Mouse (Mus musculus): ENCODE measurements around the gene Slc16a6.
"Not testable (repeated sequence)": the region's sequence is repeated elsewhere in the genome, so short reads cannot be mapped to it uniquely, and the experiment has no call there.

The Slc16a6 gene

DNA sequence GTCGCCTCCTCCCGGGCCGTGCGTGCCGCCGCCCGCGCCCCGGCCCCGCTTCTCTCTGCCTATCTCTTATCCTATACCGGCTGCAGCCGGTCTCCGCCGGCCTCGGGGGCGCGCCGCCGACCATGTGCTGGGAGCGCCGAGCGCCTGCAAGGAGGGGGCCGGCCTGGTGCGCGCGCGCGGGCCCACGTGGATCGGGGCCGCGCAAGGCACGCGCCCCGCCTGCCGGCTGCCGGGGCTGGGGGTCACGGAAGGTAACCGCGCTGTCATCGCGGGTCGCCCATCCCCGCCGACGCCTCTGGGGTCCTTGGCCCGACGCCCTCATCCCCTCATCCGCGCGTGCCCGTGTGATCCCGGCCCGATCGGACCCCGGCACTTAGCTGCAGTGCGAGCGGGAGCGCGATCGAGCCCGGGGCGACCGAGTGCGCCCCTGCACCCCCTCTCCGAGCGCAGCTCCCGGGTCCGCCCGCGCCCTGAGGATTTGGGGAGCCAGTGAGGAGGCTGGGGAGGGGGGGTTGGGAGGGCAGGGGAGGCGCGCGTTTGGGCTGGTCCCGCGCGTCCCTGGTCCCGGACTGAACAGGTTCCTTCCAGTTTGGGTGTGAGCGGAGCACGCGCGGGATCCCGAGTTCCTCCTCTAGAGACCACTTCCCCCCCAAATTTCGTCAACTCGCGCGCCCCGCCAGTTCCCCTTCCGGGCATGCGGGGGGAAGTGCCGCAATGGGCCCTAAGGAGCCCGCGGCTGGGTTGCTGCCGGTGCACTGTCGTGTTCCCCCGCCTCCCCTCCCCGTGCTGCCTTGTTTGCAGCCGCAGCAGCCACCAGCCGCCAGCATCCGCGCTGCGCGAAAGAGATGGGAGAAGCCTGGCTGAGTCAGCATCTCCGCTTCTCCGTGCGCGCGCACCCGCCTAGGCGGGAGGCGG lies at the start of gene Slc16a6, which contains the start of gene Arsg:
Slc16a6 (minus strand) TSS at position 428 of the 915 bp plus-strand sequence.
Arsg (plus strand) TSS at position 204 of the 915 bp plus-strand sequence.
- DNase-seq (ENCODE audit: low spot score): peak; percentile 28

DNA sequence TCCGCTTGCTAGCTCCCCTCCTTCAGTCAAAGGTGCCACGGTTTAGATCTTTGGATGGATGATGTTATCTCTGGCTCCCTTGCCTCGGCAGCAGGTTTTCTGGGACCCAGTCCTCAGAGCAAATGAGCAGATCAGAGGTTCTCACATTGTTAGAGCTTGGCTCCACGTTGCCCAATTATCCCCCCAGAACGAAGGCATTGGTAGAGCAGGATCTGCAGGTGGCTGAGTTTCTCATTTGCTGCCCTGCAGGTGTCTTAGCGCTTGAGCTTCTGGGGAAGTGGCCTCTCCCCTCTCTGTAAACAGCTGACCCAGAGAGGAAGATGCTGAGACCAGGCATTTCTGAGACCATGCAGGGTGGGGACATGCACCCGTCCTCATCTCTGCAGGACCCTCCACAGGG lies 47.6 kb upstream of the Slc16a6 start:
- no peak for DNase-seq (ENCODE audit: low spot score)

DNA sequence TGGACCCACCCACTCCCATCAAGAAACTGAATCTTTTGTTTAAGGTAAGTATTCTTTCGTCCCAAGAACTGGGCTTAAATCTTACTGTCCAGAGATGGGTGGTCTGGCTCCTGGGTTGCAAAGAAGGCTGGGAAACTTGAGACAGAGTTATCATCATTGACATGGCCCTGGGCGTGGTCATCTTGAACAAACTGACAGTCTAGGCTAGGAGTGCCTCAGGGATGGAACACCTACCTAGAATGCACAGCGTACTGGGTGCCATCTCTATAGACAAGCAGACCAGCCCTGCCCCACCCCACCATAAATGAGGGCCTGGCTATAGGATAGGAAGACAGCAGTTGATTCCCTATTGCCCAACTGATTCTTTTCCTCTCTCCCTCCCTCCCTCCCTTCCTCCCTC lies 44.4 kb upstream of the Slc16a6 start:
- no peak for DNase-seq (ENCODE audit: low spot score)

DNA sequence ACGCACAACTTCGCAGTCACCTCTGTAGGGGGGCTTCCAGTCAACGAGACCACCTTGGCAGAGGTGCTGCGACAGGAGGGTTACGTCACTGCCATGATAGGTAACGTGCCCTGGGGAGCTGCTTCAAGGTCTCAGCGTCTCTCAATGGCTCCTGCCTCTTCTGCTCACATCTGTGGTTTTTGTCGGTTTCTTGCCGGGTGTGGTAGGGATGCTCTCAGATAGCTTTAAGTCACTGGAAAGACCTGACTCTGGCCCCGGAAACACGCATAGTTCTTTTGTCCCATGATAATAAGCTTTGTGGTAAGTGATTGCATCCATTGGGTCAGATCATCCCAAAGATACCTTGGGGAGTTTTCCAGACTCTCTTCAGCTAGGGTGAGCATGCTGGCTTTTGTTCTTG lies 43.9 kb upstream of the Slc16a6 start:
- no peak for DNase-seq (ENCODE audit: low spot score)

DNA sequence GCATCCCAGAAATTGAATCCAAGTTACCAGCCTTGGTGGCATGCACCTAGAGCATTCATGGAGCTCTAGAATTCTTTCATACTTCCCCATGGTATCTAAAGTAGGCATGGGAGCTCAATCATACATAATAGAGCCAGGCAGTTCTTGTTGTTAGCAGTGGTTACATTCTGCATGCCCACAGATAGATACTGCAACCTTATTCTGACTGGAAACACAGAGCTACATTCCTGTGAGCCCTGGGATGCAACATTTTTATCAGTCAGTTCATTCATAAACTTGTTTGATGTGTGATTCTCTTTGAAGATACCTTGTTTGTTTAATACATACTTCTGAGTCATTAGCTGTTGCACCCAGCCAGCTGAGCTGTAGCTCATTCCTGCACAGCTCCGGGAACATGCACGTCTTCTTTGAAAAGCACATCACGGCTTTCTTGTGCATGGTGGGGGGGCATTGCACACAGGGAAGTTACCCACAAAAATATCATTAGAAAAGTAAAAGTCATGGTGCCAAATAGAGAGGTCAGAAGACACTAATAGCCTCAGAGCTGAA lies 40.7 kb upstream of the Slc16a6 start:
- DNase-seq (ENCODE audit: low spot score): no peak

DNA sequence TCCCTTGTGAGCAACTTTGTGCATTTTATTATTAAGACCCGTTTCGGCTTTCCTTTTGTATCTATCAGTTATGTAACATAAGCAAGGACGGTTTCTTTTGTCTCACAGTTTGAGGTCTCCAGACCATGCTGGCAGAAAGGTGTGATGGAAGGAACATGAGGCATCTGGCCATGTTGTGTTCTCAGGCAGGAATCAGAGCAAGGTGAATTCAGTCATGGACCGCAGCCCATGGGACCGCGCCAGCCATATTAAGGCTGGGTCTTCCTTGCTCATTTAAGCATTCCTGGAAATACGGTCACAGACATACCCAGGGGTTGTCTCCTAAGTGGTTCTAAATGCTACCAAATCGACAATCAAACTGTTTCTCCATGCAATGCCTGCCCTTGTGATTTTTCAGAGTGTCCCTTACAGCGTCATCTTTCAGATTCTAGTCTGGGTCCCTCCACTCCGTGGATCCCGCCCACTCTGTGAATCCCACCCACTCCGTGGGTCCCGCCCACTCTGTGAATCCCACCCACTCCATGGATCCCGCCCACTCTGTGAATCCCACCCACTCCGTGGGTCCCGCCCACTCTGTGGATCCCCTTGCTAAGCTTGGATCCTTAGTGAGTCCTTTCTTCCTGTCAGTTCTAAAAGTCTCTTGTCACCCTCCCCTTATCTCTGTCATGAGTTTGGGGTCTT lies 39.7 kb upstream of the Slc16a6 start:
- DNase-seq (ENCODE audit: low spot score): no peak

DNA sequence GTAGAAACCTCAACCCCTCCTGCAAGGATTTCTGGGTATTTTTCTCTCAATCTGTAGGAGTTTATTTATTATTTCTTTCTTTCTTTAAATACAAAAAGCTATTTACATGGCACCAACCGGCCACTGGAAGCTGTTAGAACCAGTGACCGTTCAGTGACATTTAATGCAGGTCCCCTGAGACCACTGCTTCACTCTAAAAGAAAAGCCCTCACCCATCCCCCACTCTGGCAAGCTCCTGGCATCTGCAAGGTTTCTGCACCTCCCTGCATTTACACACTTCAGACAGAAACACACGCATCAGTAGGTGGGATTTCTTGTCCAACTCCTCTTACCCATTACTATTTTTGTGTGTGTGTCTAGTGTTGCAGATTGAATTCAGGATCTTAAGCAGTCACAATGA lies 33.7 kb upstream of the Slc16a6 start:
- no peak for DNase-seq (ENCODE audit: low spot score)

DNA sequence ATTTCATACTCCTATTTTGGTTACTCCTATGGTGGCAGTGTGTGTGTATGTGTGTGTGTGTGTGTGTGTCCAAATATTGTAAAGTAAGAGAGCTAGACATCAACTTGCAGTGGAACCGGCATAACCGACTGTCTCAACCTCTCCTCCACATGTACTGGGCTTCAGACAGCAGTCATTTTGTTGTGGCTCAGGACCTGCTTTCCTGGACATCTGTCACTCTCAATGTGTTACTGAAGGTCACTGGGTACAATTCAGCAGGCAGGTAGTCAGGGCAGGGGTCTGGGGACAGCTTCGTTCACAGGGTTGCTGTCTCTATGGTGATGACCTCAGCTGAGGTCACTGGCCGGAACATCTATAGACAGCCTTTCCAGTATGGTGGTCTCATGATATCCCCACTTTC lies 32.4 kb upstream of the Slc16a6 start:
- no peak for DNase-seq (ENCODE audit: low spot score)

DNA sequence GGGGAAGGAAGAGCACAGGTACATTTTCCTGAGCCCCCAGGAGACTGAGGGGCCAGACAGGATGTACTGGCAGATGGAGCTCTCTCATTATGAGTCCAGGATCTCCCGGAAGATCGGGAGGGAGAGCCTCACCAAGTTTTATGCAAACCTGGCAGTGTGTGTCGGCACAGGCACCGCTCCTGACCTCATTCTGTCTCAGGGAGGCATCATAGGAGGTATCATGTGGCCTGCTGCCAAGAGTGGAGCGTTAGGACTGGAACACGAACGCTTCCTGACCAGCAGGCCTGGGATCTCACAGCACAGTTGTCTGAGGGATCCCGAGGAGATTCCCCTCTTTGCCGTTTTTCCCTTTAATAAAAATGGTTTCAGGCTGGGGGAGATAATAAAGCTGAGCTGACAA lies 31.6 kb upstream of the Slc16a6 start:
- DNase-seq (ENCODE audit: low spot score): no peak

DNA sequence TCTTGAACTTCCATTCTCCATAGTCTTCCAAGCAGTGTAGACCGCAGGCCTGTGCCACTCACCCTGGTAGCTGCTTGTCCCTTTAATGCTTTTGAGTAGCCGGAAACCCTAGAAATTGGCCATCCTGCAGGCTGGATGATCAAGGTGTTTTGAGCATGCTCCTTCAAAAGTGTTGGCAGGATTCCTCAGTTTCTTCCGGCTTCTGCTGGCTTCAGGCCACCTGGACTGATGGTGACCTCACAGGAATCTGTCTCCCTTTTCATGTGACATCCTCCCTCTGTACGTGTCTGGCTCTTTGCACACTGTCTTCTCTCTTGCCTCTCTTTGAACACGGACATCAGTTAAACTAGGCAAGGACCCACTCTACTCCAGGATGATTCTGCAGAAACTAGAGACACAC lies 26.8 kb upstream of the Slc16a6 start:
- DNase-seq (ENCODE audit: low spot score): no peak

DNA sequence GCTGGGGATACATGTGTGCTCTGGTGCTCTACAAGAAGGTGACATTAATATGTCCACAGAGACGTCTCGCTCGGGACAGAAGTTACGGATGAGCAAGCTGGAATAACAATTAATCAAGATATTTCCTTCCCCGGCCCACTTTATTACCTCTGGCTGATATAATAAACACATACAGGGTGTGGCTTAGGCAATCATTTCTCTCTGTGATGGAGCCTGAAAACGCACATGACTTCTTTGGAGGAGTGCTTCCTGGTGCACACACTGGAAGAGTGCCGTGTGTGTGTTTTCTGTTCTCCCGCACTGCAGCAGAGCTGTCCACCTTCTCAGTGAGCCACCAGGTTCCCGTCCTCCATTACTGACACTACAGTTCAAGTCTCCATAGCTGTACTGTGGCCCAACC lies 24.6 kb upstream of the Slc16a6 start:
- no peak for DNase-seq (ENCODE audit: low spot score)

DNA sequence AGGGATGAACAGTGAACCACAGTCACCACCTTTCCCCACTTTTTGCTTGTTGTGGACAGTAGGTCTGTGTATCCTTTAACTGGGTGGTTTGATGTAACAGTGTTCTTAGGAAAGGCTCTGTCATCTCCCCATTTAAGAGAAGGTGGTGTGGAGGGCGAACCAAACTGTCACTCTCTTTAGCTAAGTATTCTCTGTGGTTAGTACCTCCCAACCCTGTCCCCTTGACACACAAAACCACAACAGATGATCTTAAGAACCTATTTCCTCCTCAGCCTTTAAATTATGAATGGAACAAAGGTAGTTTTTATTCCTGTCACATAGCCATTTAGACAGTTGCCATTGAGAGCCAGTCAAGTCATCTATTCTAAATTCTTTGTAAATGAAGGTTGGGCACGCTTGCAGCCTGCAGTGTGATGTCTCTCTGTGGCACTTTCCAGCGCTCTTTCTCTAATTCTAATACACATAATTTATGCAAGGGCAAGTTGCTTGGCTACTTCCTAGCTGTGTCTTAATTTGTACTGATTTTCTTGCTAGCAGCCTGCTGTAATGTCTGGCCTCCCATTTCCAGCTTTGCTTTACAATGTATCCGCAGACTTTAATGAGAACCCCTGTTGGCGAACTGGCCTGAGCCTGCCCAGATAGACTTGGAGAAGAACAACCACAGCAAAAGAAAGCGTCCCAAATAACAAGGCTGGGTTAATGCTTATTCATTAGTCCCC lies 23.8 kb upstream of the Slc16a6 start:
- no peak for DNase-seq (ENCODE audit: low spot score)

DNA sequence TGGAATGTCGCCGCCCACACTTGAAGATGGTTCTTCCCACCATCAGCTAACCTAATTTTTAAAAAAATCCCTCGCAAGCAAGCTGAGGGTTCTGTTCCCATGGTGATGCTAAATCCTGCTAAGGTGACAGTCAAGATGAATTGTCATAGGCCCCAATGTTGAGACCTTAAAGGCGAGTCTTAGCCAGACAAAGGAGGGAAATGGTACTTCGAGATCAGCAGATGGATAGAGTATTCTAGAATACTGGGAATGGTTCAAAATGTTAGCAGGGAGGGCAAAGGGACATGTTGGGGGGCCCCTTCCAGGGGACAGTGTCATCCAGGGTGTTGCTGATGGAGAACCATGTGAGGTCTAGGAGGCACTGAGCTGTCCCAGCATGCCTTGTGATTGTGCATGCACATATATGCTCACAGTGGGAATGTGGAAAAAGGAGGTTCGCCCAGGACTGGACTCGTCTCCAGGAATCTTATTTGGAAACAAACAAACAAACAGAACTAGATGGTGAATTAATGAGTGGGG lies 23.1 kb upstream of the Slc16a6 start:
- DNase-seq (ENCODE audit: low spot score): no peak

DNA sequence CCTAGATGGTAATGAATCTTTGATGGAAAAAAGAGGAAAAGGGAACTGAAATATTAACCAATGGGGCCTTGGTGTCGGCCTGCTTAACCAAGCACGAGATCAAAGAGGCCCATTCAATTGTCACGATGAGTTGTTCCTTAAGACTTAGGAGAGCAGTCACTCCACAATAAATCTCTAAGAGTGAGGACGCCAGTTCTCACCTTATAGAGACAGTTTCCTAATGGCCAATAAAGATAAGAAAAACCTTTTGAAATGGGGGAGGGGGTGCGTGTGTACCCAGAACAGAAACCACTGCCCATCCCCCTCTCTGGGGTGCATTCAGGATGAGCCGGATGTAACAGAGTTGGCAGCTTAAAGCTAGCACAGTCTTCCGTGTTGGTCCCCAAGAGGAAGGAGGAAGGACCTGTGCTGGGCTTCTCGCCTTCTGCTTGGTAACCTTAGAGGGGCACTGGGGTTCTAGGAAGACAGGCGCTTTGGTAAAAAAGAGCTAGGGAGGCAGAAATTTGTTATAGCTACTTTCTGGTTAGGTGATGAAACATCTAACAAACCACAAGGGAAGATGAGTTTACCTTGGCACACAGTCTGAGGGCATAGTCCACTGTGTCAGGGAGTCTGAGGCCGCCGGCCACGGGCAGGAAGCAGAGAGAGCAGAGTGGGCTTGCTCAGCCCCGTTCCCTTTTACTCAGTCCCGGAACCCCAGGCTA lies 22.5 kb upstream of the Slc16a6 start:
- no peak for DNase-seq (ENCODE audit: low spot score)

DNA sequence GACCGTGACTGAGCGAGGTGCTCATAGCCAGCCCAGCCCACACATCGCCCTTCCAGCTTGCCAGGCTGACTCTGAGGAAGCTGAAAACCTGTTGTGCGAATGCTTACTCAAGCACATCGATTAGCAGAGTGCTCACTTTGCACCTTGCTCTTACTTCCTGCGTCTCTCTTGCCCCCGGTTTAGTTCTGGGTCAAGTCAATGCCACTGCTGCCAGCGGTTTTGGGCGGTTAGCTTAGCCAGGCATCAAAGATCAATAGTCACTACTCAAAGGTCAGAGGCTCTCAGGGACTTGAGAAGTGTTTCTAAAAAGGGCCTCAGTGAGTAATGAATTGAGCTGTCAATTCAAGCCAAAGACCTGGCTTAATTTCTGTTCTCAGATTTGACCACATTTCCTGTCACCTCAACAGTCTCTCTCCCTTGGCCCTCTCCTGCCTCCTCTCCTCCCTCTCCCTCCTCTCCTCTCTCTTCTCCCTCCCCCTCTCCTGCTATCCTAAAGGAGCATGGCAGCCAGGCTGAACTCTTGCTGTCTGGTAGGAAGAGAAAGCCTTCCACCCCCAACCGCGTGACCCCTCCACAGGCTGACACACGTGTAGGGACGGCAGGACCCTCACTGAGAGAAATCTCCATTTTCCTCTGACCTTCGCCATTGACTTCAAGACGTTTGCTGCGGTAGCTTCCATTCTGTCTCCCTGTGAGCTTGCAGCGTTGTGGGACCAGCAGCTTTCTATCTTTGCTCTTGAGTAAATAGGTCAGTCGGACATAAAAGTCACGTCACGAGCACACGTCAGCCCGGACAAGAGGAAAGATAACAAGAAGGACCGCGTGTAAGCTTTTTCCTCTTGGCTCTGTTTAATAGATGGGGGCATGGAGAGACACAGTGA lies 21.7 kb upstream of the Slc16a6 start:
- DNase-seq (ENCODE audit: low spot score): no peak

DNA sequence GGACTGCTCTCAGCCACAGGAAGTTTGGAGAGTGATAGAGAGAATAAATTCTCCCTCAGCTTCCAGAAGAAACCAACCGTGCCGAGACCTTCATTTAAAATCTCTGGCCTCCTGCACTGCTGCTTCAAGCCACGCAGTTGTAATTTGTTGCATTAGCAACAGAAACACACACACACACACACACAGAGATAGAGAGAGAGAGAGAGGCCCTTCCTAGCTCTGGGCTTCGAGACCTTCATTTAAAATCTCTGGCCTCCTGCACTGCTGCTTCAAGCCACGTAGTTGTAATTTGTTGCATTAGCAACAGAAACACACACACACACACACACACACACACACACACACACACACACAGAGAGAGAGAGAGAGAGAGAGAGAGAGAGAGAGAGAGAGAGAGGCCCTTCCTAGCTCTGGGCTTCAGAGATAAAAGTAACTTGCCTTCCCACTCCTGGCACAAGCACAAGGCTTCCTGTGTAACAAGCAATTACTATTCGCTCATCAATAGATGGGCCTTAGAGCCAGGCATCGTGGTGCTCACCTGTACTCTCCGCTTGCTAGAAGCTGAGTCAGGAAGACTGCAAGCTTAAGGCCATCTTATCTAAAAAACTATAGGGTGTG lies 19.6 kb upstream of the Slc16a6 start:
- DNase-seq (ENCODE audit: low spot score): not testable (repeated sequence)

DNA sequence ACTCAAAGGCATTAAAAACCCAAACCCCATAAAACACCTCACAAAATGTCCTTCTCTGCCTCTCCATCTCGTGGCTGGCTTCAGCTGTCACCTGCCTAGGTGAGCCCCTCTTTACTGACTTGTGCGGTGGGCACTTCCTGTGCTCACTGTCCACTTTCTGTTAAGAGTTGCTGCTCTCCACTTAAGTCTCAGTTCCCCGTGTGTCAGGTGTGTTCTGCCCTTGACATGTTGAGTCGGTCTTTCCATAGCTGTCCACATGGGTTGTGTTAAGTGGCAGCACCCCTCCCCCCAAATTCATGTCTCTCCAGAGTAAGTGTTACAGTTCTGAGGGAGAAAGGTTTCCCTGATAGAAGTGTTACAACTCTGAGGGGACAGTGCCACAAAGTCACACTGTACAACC lies 18.4 kb upstream of the Slc16a6 start:
- no peak for DNase-seq (ENCODE audit: low spot score)

DNA sequence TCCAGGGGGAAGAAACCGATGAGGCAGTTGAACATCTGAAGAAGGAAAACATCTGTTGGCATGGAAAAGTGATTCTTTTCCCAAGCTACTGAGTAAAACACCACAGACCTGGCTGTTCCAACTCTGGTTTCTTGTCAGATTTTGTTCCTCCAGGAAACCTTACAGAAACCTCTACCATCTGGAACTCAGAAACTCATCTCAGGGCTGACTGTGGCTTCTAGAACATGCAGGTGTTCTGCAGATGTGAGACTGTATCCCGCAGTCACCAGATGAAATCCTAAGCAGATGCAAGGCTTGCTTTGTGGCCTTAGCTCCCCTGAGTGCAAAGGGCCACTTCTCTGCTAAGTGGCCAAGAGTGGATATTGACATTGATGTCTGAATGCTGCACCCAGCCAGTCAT lies 16.4 kb upstream of the Slc16a6 start:
- DNase-seq (ENCODE audit: low spot score): no peak

DNA sequence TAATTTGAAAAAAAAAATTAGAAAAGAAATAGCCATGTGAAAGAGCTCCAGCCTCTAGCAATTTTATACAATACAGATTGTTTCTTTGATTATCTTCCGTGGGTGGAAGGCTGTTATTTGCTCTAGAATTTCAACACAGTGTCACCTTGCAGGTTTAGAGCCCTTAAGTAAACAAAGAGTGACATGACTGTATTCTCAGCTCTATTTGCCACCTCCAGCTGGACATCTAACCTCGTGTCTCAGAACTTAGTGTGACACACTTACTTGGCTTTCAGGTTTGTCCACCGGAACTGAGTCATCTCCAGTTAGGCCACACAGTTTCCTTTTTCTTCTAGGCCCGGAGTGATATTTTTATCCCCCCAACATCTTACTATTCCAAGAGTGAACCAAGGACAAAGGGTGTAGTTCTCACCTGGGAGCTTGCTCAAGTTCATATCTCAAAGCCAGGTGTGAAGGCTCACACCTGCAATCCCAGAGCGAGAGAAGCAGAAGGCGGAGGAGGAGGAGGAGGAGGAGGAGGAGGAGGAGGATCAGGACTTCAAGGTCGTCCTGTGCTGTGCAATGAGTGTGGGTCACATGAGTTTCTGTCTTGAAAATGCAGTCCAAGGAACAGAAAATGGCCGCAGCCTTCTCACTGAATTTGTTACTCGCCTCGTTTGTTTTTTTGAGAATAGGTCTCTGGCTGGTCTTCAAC lies 14.7 kb upstream of the Slc16a6 start:
- no peak for DNase-seq (ENCODE audit: low spot score)
